Mouse (Mus musculus): ENCODE results near the gene Keap1.
A peak's percentile ranks its signal among the peaks of the same experiment; 100 is the strongest.
"Not testable (repeated sequence)": the region's sequence is repeated elsewhere in the genome, so short reads cannot be mapped to it uniquely, and the experiment has no call there.

The Keap1 gene

GRCm38 (mm10) chr9:21260491-21261040 is 21.4 kb upstream of the Keap1 start:
- DNase-seq, result no peak

GRCm38 (mm10) chr9:21256349-21256748 is 17.2 kb upstream of the Keap1 start:
- DNase-seq, result not testable (repeated sequence)

- no peak for DNase-seq
These were observed 15.5 kb upstream of the Keap1 start for GRCm38 (mm10) chr9:21254690-21255089.

GRCm38 (mm10) chr9:21251116-21251735 is 12.1 kb upstream of the Keap1 start:
- DNase-seq, result no peak

- no peak for DNase-seq
These were observed 11.3 kb upstream of the Keap1 start for GRCm38 (mm10) chr9:21250509-21250908.

GRCm38 (mm10) chr9:21249629-21250508 is 10.7 kb upstream of the Keap1 start:
- no peak for DNase-seq

GRCm38 (mm10) chr9:21248326-21248725 is 9.2 kb upstream of the Keap1 start, which contains the start of gene S1pr5:
Gene S1pr5, minus strand, starts transcription at chr9:21248443.
- DNase-seq, result no peak

GRCm38 (mm10) chr9:21246342-21246741 is 7.2 kb upstream of the Keap1 start:
- no peak for DNase-seq

- no peak for DNase-seq
These were observed 5.9 kb upstream of the Keap1 start for GRCm38 (mm10) chr9:21245113-21245487.

GRCm38 (mm10) chr9:21244428-21245112 is 5.4 kb upstream of the Keap1 start:
- peak; percentile 83 for DNase-seq

GRCm38 (mm10) chr9:21243826-21244427 is 4.8 kb upstream of the Keap1 start:
- peak; percentile 92 for DNase-seq

GRCm38 (mm10) chr9:21241343-21241742 is 2.2 kb upstream of the Keap1 start:
- peak; percentile 83 for DNase-seq

- DNase-seq, result peak; percentile 53
These were observed 296 bp upstream of the Keap1 start for GRCm38 (mm10) chr9:21239465-21239848.

GRCm38 (mm10) chr9:21238004-21238732 is 993 bp downstream of the Keap1 start:
- DNase-seq, result no peak

- peak; percentile 69 for DNase-seq
These were observed 1.7 kb downstream of the Keap1 start for GRCm38 (mm10) chr9:21237368-21238003.

- DNase-seq, result peak; percentile 48
These were observed 2.2 kb downstream of the Keap1 start for GRCm38 (mm10) chr9:21236991-21237367.

- peak; percentile 5 for DNase-seq
These were observed 3.8 kb downstream of the Keap1 start for GRCm38 (mm10) chr9:21235341-21235740.

GRCm38 (mm10) chr9:21233805-21234204 is 5.4 kb downstream of the Keap1 start:
- DNase-seq, result peak; percentile 54

- DNase-seq, result peak; percentile 34
These were observed 5.8 kb downstream of the Keap1 start for GRCm38 (mm10) chr9:21233366-21233765.

- peak; percentile 11 for DNase-seq
These were observed 6.3 kb downstream of the Keap1 start for GRCm38 (mm10) chr9:21232867-21233266.

- peak; percentile 23 for DNase-seq
These were observed 7.6 kb downstream of the Keap1 start for GRCm38 (mm10) chr9:21231551-21231950.

GRCm38 (mm10) chr9:21227342-21227741 is 11.8 kb downstream of the Keap1 start:
- DNase-seq, result no peak

Measured in cerebellum, adult 9-11 months (tissue).